Mouse (Mus musculus) liver, embryonic 14.5 days (tissue): ENCODE measurements around the gene Ndufb5. TPM values are rescaled to one million over a fixed set of nuclear protein-coding genes. Genes with fewer than 3 reads are reported as not detected.
"Not testable (repeated sequence)": the region's sequence is repeated elsewhere in the genome, so short reads cannot be mapped to it uniquely, and the experiment has no call there.

Experiments used
- ATAC-seq: fragments of 200-750 bp; cut with Nextera tagmentation; 2 replicates; pipeline ENCODE4 v1.8.0; 2017; ENCODE audit warnings: moderate number of reproducible peaks, mild to moderate bottlenecking, moderate library complexity; ENCODE audit not compliant: insufficient read depth
- DNase-seq, 3 experiments: peaks; one replicate each; pipeline ENCODE4 v3.0.0-alpha.2; 2012 to 2013; ENCODE audit warnings: low read depth in 3 of 3, low spot score in 3 of 3
- H3K27ac ChIP-seq: fragments of 300-500 bp; sonication (generic); 2 replicates; pipeline ENCODE4 v1.5.1; 2014; ENCODE audit warnings: moderate library complexity, mild to moderate bottlenecking, control low read depth, inconsistent platforms
- H3K27me3 ChIP-seq: fragments of 300-500 bp; sonication (generic); 2 replicates; pipeline ENCODE4 v1.6.1; 2014; ENCODE audit warnings: mild to moderate bottlenecking, low read length, moderate library complexity; ENCODE audit not compliant: control insufficient read depth, insufficient read depth
- H3K36me3 ChIP-seq: fragments of 300-500 bp; sonication (generic); replicated peaks from 2 replicates; pipeline ENCODE4 v1.6.1; 2014; ENCODE audit warnings: low read depth; ENCODE audit not compliant: control insufficient read depth, insufficient read depth
- H3K4me1 ChIP-seq, 2 experiments: fragments of 200-500 bp in 1 of 2; fragments of 300-500 bp in 1 of 2; sonication (generic) in 1 of 2; replicated peaks; 2 replicates each; pipeline ENCODE4 v1.6.1; 2012 to 2014; ENCODE audit warnings: antibody characterized with exemption in 1 of 2, inconsistent platforms in 1 of 2, low read length in 1 of 2; ENCODE audit not compliant: control insufficient read depth in 2 of 2, insufficient read depth in 2 of 2
- H3K4me2 ChIP-seq: fragments of 300-500 bp; sonication (generic); 2 replicates; pipeline ENCODE4 v1.6.1; 2014; ENCODE audit warnings: low read depth, mild to moderate bottlenecking, control low read depth, moderate library complexity
- H3K4me3 ChIP-seq, 2 experiments: fragments of 200-500 bp in 1 of 2; fragments of 300-500 bp in 1 of 2; sonication (generic) in 1 of 2; 2 replicates each; pipeline ENCODE4 v1.5.1; 2012 to 2014; ENCODE audit warnings: low read depth in 2 of 2, low read length in 2 of 2, mild to moderate bottlenecking in 2 of 2, control low read depth in 1 of 2, inconsistent platforms in 1 of 2, moderate library complexity in 1 of 2; ENCODE audit not compliant: insufficient read depth in 1 of 2
- H3K9ac ChIP-seq: fragments of 300-500 bp; sonication (generic); replicated peaks from 2 replicates; pipeline ENCODE4 v1.6.1; 2014; ENCODE audit warnings: mild to moderate bottlenecking, control low read depth, moderate library complexity
- H3K9me3 ChIP-seq: fragments of 300-500 bp; sonication (generic); 2 replicates; pipeline ENCODE4 v1.6.1; 2016; ENCODE audit warnings: low read length, mixed read lengths; ENCODE audit not compliant: control insufficient read depth
- CTCF ChIP-seq: IDR thresholded peaks from 2 replicates; pipeline ENCODE4 v1.5.1; 2016; ENCODE audit warnings: antibody characterized with exemption, low read depth, control low read depth
- EP300 ChIP-seq: IDR thresholded peaks from 2 replicates; pipeline ENCODE4 v1.6.1; 2016; ENCODE audit warnings: antibody characterized with exemption, low read depth
- WGBS: fragments of 180-500 bp; shearing (Covaris S2); extraction: QIAGEN DNeasy Blood & Tissue Kit; methylation state at CpG from one replicate; pipeline ENCODE4 v1.1.7; 2014; ENCODE audit not compliant: insufficient replicate concordance; 5-methylcytosine and 5-hydroxymethylcytosine counted together
- polyA plus RNA-seq, 2 experiments: library from polyadenylated mRNA; depleted of rRNA in 1 of 2; stranded (reverse) in 1 of 2; unstranded in 1 of 2; fragments of >200 nt; fragmentation: Nextera tagmentation in 1 of 2; extraction: Ambion mirVana in 1 of 2; gene quantifications; 2 replicates each; pipeline versions ENCODE4 v1.2.1 to v1.2.3; 2012 to 2014

Gene Ndufb5
- polyA plus RNA-seq, 2 experiments: 90.6 to 163 TPM

DNA sequence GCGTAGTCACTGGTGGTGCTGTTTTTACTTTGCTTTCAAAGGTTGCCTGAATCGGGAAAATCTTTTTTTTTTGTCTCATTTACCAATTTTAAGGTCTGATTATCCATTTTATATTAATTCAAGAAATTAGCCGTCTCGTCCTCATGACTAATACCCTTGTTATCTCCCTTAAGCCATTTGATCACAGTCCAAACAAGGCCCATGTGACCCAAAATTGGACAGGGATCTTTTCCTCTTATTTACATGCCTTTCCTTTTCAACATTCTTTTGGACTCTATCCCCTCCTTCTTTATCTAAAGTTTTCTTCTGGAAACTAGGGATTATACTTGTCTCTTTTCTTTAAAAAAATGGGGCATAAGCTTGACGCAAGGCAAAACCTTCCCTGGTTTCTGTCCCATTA, 44.9 kb upstream of the Ndufb5 start:
- no peak overlapping the region for H3K9ac ChIP-seq
- TF ChIP-seq CTCF (no peak), EP300 (no peak)
- H3K27ac ChIP-seq: no peak overlapping the region
- DNase-seq (no peak), ATAC-seq (no peak)
- no peaks in the 10 kb centered on the region for H3K36me3 ChIP-seq
- H3K4me1 ChIP-seq: peaks cover 36 to 42% of the 10 kb centered on the region in 2 experiments
- WGBS: 64% methylated on average over 5 of the region's 5 CpGs
- no peak overlapping the region for H3K4me3 ChIP-seq
- H3K4me2 ChIP-seq: no peak overlapping the region
- no peaks in the 10 kb centered on the region for H3K27me3 ChIP-seq
- H3K9me3 ChIP-seq: no peaks in the 10 kb centered on the region

DNA sequence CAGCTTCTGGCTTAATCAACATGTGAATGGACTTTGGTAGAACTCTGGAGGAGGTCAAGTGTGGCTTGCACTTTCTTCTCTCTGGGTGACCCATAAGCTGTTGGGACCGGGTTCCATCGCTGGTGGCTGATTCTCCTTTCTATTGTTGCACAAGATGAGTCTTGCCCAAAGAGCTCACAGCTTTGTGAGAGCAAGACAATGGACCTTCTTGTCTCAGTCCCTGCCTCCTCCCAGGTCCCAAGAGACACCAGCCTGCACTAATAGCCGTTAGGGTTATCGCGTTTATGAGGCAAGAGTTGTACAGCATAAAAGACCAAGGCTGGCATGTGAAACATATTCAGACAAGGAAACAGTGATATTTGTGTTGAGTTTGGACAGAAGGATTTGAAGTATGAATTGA, 42.6 kb upstream of the Ndufb5 start:
- Histone ChIP-seq H3K9me3 (no peaks in the 10 kb centered on the region), H3K4me1 (peaks cover 33 to 39% of the 10 kb centered on the region in 2 experiments), H3K36me3 (no peaks in the 10 kb centered on the region), H3K4me2 (no peak overlapping the region), H3K4me3 (no peak overlapping the region), H3K9ac (no peak overlapping the region), H3K27me3 (no peaks in the 10 kb centered on the region), H3K27ac (no peak overlapping the region)
- DNase-seq (no peak), ATAC-seq (no peak)
- WGBS: 65% methylated on average over 5 of the region's 5 CpGs
- TF ChIP-seq CTCF (no peak), EP300 (no peak)

DNA sequence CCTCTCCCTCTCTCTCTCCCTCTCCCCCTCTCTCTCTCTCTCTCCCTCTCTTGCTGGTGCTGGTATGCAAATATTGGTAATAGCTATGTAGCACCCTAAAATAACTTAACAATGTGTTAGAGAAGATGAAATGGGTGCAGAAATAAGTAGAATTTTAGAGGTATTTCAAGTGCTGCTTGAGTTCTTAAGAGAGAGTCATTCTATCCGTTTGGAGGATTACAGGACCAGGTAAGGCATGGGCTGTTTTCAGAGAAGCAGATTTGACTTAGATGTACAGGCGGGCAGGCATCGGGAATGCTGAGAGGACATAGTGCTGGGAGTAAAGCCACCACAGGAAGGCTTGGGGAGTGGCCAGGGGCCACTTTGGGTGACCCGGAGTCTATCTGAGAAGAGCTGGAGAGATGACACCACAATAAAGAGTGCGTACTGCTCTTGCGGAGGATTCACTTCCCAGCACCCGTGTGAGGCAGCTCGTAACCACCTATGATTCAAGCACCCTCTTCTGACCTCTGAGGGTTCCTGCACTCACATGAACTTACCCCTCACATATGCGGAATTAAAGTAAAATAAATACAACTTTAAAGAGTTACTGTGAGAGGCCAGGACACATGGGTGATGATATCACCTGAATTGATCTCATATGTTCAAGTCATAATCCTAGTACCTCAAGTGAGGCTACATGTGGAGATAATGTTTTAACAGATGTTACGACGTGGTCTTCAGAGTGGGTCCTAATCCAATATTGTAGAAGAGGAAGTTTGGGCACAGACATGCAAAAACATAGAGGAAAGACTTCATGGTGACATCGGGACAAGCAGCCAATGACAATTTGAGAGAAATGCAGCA, 41.8 kb upstream of the Ndufb5 start:
- Histone ChIP-seq H3K36me3 (no peaks in the 10 kb centered on the region), H3K27ac (no peak overlapping the region), H3K27me3 (no peaks in the 10 kb centered on the region), H3K4me1 (peaks cover 26 to 33% of the 10 kb centered on the region in 2 experiments), H3K4me2 (peak overlapping the region; percentile 21), H3K9me3 (no peaks in the 10 kb centered on the region), H3K4me3 (no peak overlapping the region), H3K9ac (no peak overlapping the region)
- TF ChIP-seq EP300: no peak
- peak; percentile 23 for TF ChIP-seq CTCF
- DNase-seq (no peak), ATAC-seq (peak; percentile 24; the same call in 1 of the 2 replicates)
- 49% methylated on average over 12 of the region's 12 CpGs for WGBS

DNA sequence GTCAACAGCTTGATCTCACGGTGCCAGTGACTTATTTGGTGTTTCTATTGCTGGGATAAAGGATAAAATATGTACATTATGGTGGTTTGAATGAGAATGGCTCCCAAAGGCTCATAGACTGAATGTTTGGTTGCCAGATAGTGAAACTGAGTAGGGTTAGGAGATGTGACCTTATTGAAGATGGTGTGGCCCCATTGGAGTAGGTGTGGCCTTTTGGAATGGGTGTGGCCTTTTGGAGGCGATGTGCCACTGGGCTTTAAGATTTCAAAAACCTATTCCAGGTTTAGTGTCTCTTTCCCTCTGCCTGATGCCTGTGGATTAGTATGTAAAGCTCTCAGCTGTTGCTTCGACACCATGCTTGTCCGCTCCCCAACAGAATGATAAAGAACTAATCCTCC, 41.2 kb upstream of the Ndufb5 start:
- peak in 2 of 3 experiments; percentile 37 to 39 for DNase-seq
- Histone ChIP-seq H3K27ac (no peak overlapping the region), H3K4me2 (peak overlapping the region; percentile 21), H3K9ac (peak overlapping the region; percentile 3; the same call in 1 of the 2 replicates), H3K36me3 (no peaks in the 10 kb centered on the region), H3K4me1 (peaks cover 22 to 29% of the 10 kb centered on the region in 2 experiments), H3K9me3 (no peaks in the 10 kb centered on the region), H3K27me3 (no peaks in the 10 kb centered on the region), H3K4me3 (no peak overlapping the region)
- TF ChIP-seq EP300 (no peak), CTCF (no peak)
- WGBS: 53% methylated on average over 4 of the region's 4 CpGs
- ATAC-seq: peak; percentile 62

DNA sequence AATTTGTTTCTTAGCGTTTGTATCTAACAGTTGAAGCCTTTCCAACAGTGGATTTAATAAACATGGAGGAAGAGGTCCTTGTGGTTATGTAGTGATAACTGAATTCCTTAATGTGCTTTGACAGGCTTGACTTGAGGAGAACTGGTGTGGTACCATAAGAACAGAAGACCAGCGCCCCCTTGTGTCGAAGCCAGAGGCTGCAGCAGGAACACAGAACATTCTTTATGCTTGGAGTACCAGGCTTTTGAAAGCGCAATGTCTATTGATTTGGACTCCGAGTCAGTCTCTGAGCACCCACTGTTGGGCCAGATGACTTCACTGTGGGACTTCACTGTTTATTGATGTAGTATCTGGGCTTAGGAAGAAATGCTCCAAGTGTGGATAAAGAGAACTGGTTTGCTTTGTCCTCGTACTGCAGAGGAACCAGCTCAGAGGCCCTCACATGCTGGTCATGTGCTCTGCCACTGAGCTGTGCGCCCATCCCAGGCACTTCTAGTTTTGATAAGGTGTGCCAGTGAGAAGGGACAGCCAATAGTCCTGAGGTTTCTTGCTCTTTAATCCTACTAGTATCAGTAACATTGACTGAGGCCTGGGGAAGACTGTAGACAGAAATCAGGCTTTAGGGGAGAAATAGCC, 38.4 kb upstream of the Ndufb5 start:
- no peaks in the 10 kb centered on the region for H3K36me3 ChIP-seq
- H3K4me2 ChIP-seq: no peak overlapping the region
- no peaks in the 10 kb centered on the region for H3K27me3 ChIP-seq
- no peaks in the 10 kb centered on the region for H3K9me3 ChIP-seq
- no peak overlapping the region for H3K9ac ChIP-seq
- no peak overlapping the region for H3K27ac ChIP-seq
- WGBS: 30% methylated on average over 7 of the region's 7 CpGs
- peak; percentile 93 for TF ChIP-seq CTCF
- no peak for TF ChIP-seq EP300
- DNase-seq (peak; percentile 64 to 70 (median 66)), ATAC-seq (peak; percentile 73)
- H3K4me3 ChIP-seq: no peak overlapping the region
- H3K4me1 ChIP-seq: peaks cover 8 to 12% of the 10 kb centered on the region in 2 experiments

DNA sequence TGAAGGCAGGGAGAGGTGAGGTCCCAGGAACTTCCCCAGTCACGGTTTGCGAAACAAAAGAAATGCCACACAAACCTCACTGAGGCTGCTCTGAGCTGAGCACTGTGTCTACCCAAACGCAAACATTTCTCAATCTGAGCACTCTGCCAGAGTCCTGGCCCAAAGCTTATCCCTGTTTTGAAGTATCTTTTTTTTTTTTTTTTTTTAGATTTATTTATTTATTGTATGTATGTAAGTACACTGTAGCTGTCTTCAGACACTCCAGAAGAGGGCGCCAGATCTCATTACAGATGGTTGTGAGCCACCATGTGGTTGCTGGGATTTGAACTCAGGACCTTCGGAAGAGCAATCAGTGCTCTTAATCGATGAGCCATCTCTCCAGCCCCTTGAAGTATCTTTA, 32.8 kb upstream of the Ndufb5 start:
- H3K36me3 ChIP-seq, H3K27me3 ChIP-seq, H3K9me3 ChIP-seq, ATAC-seq, H3K4me3 ChIP-seq, H3K4me1 ChIP-seq, H3K27ac ChIP-seq, DNase-seq, H3K9ac ChIP-seq, H3K4me2 ChIP-seq: not testable (repeated sequence)
- WGBS: 78% methylated on average over 6 of the region's 6 CpGs

DNA sequence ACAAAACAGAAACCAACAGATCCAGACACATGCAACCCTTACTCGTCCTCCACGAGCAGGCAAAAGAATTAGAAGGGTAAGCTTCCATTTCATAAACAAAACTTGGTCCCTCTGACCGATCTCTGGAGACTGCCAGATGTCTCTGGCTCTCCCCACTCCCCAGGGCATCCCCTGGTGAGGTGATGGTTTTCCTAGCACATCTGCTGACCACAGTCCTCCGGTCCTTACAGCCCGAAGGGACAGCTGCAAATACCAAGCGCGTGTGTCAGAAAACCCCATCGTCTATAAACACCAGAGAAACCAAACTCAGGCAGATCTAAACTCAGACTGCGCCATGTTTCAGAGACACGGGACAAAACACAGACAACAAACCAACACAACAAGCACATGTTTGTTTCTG, 32.2 kb upstream of the Ndufb5 start:
- H3K27me3 ChIP-seq, H3K4me2 ChIP-seq, ATAC-seq, H3K9me3 ChIP-seq, H3K4me1 ChIP-seq, DNase-seq, H3K9ac ChIP-seq, H3K27ac ChIP-seq, H3K4me3 ChIP-seq, H3K36me3 ChIP-seq: not testable (repeated sequence)
- 83% methylated on average over 10 of the region's 10 CpGs for WGBS
